Mouse (Mus musculus): ENCODE measurements around the gene Jam3. TPM values are rescaled to one million over a fixed set of nuclear protein-coding genes. Genes with fewer than 3 reads are reported as not detected.
A peak's percentile ranks its signal among the peaks of the same experiment; 100 is the strongest.

The Jam3 gene
- polyA plus RNA-seq (2016; fragmentation: Nextera tagmentation; extraction: Ambion mirVana) = 100 and 111 TPM in 2 replicates

GRCm38 (mm10) chr9:27154763-27155530 is at the start of gene Jam3:
Jam3 (minus strand) TSS chr9:27155421.
- Histone ChIP-seq H3K4me1 (peaks cover 27% of the 10 kb centered on the region), H3K27ac (replicated peaks) (peak within 1 kb of the TSS; percentile 95), H3K4me3 (peak within 1 kb of the TSS; percentile 89), H3K9me3 (no peaks in the 10 kb centered on the region), H3K27me3 (replicated peaks; ENCODE audit: low read depth, poor library complexity, severe bottlenecking) (no peaks in the 10 kb centered on the region), H3K36me3 (replicated peaks) (peaks cover 17% of the 10 kb centered on the region)
- peak; percentile 98 for DNase-seq (ENCODE audit: low spot score)
- WGBS = under 1% methylated on average over 58 of the region's 58 CpGs

DNA sequence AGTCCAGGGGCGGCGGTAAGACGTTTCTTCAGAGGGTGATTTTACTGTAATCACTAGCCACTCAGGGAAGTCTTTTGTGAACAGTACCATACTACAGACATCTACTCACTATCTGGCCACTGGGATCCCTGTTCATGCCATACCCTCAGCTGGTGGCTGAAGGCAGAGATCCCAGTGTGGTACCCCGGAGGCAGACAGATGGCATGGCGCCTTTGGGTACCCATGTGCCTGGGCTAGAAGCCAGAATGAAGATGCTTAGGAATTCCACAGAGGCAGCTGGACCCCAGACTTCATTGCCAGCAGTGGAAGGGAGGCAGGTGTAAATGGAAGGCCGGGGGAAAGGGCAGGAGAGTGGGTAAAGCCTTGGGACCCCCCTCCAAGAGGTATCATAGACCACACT is 49.0 kb upstream of the Jam3 start:
- 87% methylated on average over 6 of the region's 6 CpGs for WGBS
- no peaks in the 10 kb centered on the region for H3K9me3 ChIP-seq
- no peak overlapping the region for H3K4me3 ChIP-seq
- H3K36me3 ChIP-seq (replicated peaks) = no peaks in the 10 kb centered on the region
- H3K27ac ChIP-seq (replicated peaks) = no peak overlapping the region
- peaks cover 17% of the 10 kb centered on the region; the same call in 1 of the 2 replicates for H3K27me3 ChIP-seq (replicated peaks; ENCODE audit: low read depth, poor library complexity, severe bottlenecking)
- no peak for DNase-seq (ENCODE audit: low spot score)
- peaks cover 11% of the 10 kb centered on the region for H3K4me1 ChIP-seq

- H3K36me3 ChIP-seq (replicated peaks) = no peaks in the 10 kb centered on the region
- 0 out of 2 replicates have a peak overlapping the region, but pooled peaks have one; percentile 2 for H3K27ac ChIP-seq (replicated peaks)
- WGBS = 9% methylated on average over 2 of the region's 2 CpGs
- H3K4me1 ChIP-seq = peaks cover 11% of the 10 kb centered on the region
- peak; percentile 82 for DNase-seq (ENCODE audit: low spot score)
- no peaks in the 10 kb centered on the region for H3K9me3 ChIP-seq
- peaks cover 17% of the 10 kb centered on the region; the same call in 1 of the 2 replicates for H3K27me3 ChIP-seq (replicated peaks; ENCODE audit: low read depth, poor library complexity, severe bottlenecking)
- no peak overlapping the region for H3K4me3 ChIP-seq
Observed at GRCm38 (mm10) chr9:27203134-27203533, 47.9 kb upstream of the Jam3 start.

- no peak for DNase-seq (ENCODE audit: low spot score)
- WGBS = 73% methylated on average over 8 of the region's 8 CpGs
- Histone ChIP-seq H3K4me3 (no peak overlapping the region), H3K27me3 (replicated peaks; ENCODE audit: low read depth, poor library complexity, severe bottlenecking) (peaks cover 17% of the 10 kb centered on the region; the same call in 1 of the 2 replicates), H3K4me1 (peaks cover 11% of the 10 kb centered on the region), H3K27ac (replicated peaks) (no peak overlapping the region), H3K9me3 (no peaks in the 10 kb centered on the region), H3K36me3 (replicated peaks) (no peaks in the 10 kb centered on the region)
Observed at GRCm38 (mm10) chr9:27201472-27202219, 46.4 kb upstream of the Jam3 start.

GRCm38 (mm10) chr9:27193592-27194080 is 38.4 kb upstream of the Jam3 start:
- no peak overlapping the region for H3K4me3 ChIP-seq
- H3K4me1 ChIP-seq = peaks cover 26% of the 10 kb centered on the region
- no peaks in the 10 kb centered on the region for H3K36me3 ChIP-seq (replicated peaks)
- WGBS = 79% methylated on average over 5 of the region's 6 CpGs
- no peaks in the 10 kb centered on the region for H3K9me3 ChIP-seq
- no peak for DNase-seq (ENCODE audit: low spot score)
- H3K27me3 ChIP-seq (replicated peaks; ENCODE audit: low read depth, poor library complexity, severe bottlenecking) = no peaks in the 10 kb centered on the region; the same call in 1 of the 2 replicates
- H3K27ac ChIP-seq (replicated peaks) = no peak overlapping the region

GRCm38 (mm10) chr9:27192761-27193591 is 37.8 kb upstream of the Jam3 start:
- Histone ChIP-seq H3K9me3 (no peaks in the 10 kb centered on the region), H3K4me3 (no peak overlapping the region), H3K27me3 (replicated peaks; ENCODE audit: low read depth, poor library complexity, severe bottlenecking) (no peaks in the 10 kb centered on the region; the same call in 1 of the 2 replicates), H3K36me3 (replicated peaks) (no peaks in the 10 kb centered on the region), H3K4me1 (peaks cover 26% of the 10 kb centered on the region), H3K27ac (replicated peaks) (peak overlapping the region; percentile 24; the same call in 1 of the 2 replicates)
- WGBS = 64% methylated on average over 10 of the region's 10 CpGs
- no peak for DNase-seq (ENCODE audit: low spot score)

DNA sequence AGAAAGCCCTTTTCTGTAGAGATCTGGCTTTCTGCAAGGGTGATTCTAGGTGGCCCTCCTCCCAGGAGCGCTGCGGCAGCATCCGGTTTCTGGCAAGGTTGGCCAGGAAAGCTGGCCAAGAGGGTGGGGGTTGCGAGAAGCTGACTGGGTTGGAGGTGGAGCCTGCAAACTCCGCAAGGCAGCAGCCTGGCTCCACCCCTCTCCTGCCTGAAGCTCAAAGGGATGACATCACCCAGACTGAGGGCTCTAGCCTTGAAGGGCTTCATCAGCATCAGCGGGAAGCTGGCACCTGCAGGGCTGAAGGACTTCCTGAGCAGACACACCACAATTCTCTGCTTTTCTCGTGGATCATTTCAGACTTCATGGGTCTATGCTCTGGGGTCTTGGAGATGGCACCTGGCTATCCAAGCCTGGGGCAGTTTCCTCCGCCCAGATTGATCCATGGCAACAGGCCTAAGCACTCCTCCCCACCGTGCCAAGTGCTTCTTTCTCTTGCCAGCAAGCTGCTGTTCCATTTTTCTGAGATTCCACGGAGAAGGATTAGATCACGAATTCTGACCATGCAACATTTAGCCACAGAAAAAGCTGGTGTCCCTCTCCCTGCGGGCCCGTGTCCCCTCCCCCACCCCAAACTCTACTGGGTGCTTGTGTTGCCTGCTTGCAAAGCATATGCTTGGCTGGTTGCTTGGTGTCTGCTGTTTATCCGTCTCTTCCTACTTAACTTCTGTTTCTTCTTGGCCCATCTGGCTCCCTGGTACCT is 37.0 kb upstream of the Jam3 start:
- peak; percentile 84 for DNase-seq (ENCODE audit: low spot score)
- peak overlapping the region; percentile 52 for H3K4me3 ChIP-seq
- H3K9me3 ChIP-seq = no peaks in the 10 kb centered on the region
- WGBS = 8% methylated on average over 14 of the region's 14 CpGs
- H3K27ac ChIP-seq (replicated peaks) = peak overlapping the region; percentile 72
- H3K27me3 ChIP-seq (replicated peaks; ENCODE audit: low read depth, poor library complexity, severe bottlenecking) = no peaks in the 10 kb centered on the region; the same call in 1 of the 2 replicates
- no peaks in the 10 kb centered on the region for H3K36me3 ChIP-seq (replicated peaks)
- peaks cover 26% of the 10 kb centered on the region for H3K4me1 ChIP-seq

DNA sequence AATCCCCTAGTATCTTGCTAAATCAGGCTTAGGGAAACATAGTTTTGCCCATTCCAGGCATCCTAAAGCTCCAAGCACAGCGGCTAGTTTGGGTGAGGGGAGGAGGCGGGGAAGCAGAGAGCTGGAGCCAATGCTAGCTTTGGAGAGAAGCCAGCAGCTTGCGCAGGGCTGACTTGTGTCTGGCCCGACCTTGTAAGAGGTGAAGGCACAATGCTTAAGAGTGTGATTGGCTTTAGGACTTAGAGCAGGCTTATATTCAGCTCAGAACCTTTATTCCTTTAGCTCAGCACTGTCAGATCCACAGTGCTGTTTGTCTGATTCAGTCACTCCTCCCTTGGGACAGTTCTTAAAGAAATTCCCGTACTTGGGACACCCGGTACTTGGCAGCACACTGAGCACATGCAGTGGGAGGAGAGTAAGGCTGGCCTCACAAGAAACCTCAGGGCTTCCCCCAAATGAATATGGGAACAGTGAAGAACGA is 36.3 kb upstream of the Jam3 start:
- no peaks in the 10 kb centered on the region for H3K9me3 ChIP-seq
- H3K4me3 ChIP-seq = peak overlapping the region; percentile 52
- peak overlapping the region; percentile 72 for H3K27ac ChIP-seq (replicated peaks)
- H3K36me3 ChIP-seq (replicated peaks) = no peaks in the 10 kb centered on the region
- 6% methylated on average over 7 of the region's 7 CpGs for WGBS
- H3K27me3 ChIP-seq (replicated peaks; ENCODE audit: low read depth, poor library complexity, severe bottlenecking) = no peaks in the 10 kb centered on the region; the same call in 1 of the 2 replicates
- peaks cover 26% of the 10 kb centered on the region for H3K4me1 ChIP-seq
- DNase-seq (ENCODE audit: low spot score) = peak; percentile 23

GRCm38 (mm10) chr9:27190461-27190860 is 35.2 kb upstream of the Jam3 start:
- Histone ChIP-seq H3K4me1 (peaks cover 26% of the 10 kb centered on the region), H3K9me3 (no peaks in the 10 kb centered on the region), H3K27ac (replicated peaks) (no peak overlapping the region), H3K36me3 (replicated peaks) (no peaks in the 10 kb centered on the region), H3K4me3 (no peak overlapping the region), H3K27me3 (replicated peaks; ENCODE audit: low read depth, poor library complexity, severe bottlenecking) (no peaks in the 10 kb centered on the region; the same call in 1 of the 2 replicates)
- no peak for DNase-seq (ENCODE audit: low spot score)
- WGBS = 79% methylated on average over 8 of the region's 8 CpGs

DNA sequence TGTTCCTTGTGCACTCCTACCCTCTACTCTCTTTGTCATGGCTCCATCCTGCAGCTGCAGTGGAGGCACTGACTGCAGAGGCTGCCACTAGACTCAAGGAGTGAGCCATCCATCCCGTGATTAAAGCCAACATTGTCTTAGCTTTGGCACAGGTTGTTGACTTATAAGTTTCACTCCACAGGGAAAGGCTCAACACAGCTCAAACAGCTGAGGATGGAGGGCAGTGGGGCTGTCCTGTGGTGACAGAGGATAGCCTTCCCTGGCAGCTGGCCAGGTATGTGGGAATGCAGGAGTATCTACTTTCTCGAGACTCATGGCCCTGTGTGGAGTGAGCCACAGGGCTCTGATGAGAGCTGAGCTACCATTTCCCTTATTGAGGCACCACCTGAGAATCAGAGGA is 34.1 kb upstream of the Jam3 start:
- no peak overlapping the region for H3K27ac ChIP-seq (replicated peaks)
- WGBS = 78% methylated on average over 2 of the region's 2 CpGs

DNA sequence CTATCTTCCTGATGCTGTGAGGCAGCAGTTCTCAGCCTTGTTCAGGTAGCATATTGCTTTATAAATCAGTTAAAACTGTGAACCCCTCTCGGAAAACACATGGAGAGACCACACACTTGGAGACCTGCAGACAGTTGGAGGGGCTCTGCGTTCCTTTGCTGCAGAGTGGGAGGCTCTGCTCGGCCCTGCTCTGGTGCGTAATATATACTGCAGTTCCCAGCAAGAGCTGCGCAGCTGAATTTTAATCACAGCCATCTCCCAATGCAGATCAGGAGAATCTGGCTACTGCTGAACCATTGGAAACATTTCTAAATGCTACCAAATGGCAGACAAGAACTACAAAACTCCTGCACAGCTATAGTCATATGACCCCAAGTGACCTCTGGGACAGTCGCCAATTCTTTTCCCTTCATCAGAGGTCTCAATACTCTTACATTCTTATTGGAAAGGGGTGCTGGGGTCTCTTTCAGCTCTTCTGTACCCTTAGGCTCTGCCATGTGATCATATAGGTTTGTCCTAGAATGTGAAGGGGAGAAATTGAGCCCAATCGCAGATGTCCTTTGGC is 33.5 kb upstream of the Jam3 start:
- no peaks in the 10 kb centered on the region for H3K36me3 ChIP-seq (replicated peaks)
- no peak for DNase-seq (ENCODE audit: low spot score)
- no peaks in the 10 kb centered on the region for H3K9me3 ChIP-seq
- peaks cover 26% of the 10 kb centered on the region for H3K4me1 ChIP-seq
- H3K4me3 ChIP-seq = no peak overlapping the region
- H3K27ac ChIP-seq (replicated peaks) = no peak overlapping the region
- 76% methylated on average over 7 of the region's 7 CpGs for WGBS
- no peaks in the 10 kb centered on the region; the same call in 1 of the 2 replicates for H3K27me3 ChIP-seq (replicated peaks; ENCODE audit: low read depth, poor library complexity, severe bottlenecking)

More for the DNA sequence above, 34.1 kb upstream of the Jam3 start:
- no peaks in the 10 kb centered on the region for H3K9me3 ChIP-seq
- peaks cover 26% of the 10 kb centered on the region for H3K4me1 ChIP-seq
- H3K4me3 ChIP-seq = no peak overlapping the region
- H3K36me3 ChIP-seq (replicated peaks) = no peaks in the 10 kb centered on the region
- no peaks in the 10 kb centered on the region; the same call in 1 of the 2 replicates for H3K27me3 ChIP-seq (replicated peaks; ENCODE audit: low read depth, poor library complexity, severe bottlenecking)
- DNase-seq (ENCODE audit: low spot score) = no peak
